Mouse (Mus musculus): ENCODE data around the gene Pnmal1. TPM values are rescaled to one million over a fixed set of nuclear protein-coding genes. Genes with fewer than 3 reads are reported as not detected.

Gene Pnmal1
- total RNA-seq, 2 experiments from 2014 or later, result not detected

DNA sequence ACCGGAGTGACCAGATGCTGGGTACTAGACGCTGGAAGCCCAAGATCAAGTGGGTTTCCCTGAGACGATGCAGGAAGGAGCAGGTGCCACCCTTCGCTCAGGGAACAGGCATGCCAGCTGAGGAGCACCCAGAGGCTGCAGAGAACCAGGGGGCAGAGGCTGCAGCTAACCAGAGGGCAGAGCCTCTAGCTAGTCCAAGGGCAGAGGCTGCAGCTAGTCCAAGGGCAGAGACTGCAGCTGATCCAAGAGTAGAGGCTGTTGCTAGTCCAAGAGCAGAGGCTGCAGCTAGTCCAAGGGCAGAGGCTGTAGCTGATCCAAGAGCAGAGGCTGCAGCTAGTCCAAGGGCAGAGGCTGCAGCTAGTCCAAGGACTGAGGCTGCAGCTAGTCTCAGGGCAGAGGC lies 35.9 kb downstream of the Pnmal1 start:
- no peak for DNase-seq

DNA sequence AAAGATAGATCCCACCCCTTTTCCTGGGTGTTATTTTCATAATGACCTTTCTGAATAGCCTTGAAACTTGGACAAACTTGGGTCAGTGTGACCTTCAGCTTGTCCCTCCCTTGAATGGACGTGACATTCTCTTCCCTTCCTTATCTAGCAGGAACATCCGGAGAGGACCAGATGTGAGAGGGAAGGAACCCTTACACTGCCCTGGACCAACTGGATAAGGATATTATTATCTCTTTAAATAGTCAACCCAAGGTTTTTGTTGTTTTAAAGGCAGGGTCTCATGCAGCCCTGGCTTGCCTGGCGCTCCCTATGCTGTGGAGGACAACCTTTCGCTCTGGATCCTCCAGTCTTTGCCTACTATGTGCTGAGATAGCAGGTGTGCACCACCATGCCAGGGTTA lies 39.8 kb downstream of the Pnmal1 start:
- no peak for DNase-seq

DNA sequence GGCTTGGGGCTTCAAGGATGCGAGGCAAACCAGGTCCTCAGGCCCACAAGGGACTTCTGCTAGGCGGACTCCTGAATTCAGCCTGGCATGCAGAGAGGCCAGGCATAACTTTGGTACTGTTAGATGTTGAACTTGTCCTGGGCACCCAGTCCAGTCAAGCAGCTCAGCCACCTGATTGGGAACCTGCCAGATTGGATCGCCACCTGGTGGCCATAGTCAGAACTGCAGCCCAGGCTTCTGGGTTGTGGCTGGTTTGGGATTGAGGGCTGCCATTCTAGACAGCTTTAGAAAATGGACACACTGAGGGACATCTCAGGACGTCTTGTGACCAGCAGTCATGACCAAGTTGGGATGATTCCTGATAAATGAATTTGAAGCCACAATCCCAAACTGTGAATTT lies 40.2 kb downstream of the Pnmal1 start:
- DNase-seq, result peak; percentile 95

DNA sequence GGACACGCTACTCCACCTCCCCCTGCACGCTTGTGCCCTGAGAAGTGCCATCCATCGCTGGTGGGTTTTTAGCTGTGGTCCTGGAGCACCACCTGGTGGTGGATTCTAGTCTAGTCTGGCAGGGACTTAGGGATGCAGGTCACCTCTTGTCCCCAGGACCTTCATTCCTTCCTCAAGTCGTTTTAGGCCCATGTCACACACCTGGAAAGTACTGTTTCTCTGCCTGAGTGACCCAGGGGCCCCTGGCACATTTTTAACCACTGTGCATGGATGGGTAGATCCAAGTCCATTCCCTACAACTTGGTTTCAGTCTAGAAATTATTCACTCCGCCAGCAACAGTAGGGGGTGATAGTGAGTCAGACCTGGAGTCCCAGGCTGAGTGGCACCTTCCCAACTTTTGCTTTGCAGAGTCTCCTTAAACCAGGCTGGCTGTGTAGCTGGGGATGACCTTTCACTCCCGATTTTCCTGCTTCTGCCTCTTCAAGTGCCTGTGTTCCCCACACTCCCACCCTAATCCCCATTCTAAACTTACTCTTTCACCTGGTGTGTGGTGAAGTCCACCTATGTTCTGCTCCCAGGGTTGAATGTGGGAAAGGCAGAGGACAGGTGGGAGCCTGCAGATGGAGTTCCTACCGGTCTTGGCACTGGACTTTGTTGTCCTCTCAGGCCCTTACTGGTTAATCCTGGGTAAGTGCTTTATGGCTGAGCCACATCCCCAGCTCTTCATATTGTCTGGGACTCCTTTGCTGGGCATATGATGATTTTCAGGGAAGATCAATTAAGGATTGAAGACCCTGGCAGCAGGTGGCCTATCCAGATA lies 43.1 kb downstream of the Pnmal1 start:
- peak; percentile 90 for DNase-seq

DNA sequence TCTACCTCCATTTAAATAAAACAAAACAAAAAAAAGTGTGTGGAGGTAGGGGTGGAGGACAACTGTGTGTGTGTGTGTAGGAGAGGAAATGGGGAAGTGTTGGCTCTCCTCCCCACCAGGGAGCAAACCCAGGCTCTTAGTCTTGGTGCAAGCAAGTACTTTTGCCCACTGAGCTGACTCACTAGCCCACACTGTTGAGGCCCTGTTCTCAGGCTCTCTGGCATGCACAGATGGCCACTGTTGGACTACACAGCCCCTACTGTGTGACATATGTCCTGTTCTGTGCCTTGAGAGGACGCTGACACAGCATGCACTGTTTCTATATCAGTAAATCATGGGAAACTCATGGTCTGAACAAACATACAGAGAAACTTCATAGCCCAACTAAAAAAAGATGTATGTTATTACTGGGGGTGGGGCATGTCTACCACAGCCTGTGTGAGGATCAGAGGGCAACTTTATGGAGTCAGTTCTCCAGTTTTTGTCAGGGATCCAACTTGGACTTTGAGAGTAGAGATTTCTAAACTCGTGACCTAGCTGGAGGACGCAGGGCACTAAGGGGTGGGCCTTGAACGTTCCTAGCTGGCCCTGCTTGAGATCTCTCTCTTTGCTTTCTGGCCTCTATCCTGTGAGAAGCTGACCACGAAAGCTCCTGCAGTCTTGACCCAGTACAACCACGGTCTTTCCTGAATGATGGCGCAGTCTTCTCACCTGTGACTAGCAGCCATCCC lies 43.9 kb downstream of the Pnmal1 start:
- no peak for DNase-seq

DNA sequence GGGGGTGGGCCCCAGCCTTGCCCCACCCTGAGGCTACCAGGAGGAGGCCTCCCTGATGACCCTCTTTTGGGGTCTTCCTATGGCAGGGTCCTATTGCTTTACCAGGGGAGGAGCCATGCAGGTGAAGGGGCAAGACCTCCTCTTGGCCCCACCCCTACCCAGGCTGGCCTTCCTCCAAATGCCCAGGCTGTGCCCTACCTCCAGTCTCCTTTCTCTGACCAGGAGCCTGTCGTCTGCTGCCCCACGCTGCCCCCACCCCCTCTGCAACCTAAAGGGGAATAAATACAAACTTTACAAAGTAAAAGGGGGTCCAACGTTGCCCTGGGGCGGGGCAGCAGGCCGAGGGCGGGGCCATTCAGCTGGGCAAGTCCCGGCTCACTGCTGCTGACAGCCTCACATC lies 45.2 kb downstream of the Pnmal1 start:
- DNase-seq, result no peak

DNA sequence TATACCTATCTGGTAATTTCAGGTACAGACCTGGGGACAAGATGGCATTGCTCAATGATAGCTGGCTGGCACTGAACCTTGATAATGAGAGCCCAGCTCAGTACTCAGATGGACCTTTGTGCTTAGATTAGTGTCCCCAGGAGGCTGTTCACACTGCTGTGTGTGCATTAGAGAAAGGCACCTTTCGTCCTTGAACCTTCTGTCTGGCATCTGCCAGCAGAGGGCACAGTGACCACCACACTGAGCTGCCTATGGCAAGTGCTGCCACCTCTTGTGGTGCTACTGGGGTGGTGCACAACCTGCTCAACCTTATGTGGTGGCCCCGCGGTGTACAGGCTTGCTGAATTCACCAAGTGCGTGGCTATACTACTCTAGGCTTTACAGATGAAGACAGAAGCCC lies 47.8 kb downstream of the Pnmal1 start:
- DNase-seq, result peak; percentile 52

DNA sequence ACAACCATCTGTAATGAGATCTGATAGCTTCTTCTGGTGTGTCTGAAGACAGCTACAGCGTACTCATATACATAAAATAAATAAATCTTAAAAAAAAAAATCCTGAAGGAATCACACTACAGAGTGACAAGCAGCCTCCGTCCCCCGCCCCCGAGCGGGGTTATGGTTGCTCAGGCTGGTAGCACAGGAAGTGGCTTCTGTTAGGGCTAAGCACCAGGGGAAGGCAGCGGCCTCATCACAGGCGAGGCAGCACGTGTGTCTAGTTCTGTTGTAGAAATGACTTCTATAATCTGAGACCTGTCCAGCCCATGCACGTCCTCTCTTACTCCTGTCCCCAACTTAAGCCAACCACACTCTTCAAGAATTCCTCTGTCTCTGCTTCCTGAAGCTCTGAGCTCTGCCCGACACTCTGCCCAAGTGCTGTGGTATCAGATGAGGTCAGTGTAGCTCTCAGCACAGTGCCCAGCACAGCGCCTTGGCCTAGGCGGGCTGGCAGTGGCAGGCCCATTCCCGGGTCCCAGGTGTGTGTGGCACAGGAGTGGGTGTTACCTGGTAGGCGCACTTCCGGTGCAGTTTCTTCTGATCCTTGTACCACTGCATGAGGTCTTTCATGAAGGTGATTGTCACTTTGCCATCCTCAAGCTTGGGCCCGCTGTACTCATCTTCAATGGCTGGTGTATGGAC lies 50.0 kb downstream of the Pnmal1 start:
- no peak for DNase-seq

DNA sequence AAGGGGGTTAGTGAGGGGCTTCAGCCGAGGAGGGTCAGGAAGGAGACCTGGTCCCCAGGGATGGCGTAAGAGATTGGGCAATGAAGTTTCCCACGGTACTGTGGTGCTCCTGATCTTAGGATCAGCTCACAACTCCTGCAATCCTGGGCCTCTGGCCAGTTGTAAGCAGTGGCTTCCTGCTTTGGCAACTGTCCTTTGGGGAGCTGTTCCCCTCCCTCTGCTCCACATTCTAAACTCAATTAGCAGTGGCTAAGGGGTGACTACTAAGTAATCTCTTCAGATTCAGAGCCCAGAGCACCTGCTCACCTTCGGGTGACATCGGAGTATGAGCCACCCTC lies 50.5 kb downstream of the Pnmal1 start:
- no peak for DNase-seq

DNA sequence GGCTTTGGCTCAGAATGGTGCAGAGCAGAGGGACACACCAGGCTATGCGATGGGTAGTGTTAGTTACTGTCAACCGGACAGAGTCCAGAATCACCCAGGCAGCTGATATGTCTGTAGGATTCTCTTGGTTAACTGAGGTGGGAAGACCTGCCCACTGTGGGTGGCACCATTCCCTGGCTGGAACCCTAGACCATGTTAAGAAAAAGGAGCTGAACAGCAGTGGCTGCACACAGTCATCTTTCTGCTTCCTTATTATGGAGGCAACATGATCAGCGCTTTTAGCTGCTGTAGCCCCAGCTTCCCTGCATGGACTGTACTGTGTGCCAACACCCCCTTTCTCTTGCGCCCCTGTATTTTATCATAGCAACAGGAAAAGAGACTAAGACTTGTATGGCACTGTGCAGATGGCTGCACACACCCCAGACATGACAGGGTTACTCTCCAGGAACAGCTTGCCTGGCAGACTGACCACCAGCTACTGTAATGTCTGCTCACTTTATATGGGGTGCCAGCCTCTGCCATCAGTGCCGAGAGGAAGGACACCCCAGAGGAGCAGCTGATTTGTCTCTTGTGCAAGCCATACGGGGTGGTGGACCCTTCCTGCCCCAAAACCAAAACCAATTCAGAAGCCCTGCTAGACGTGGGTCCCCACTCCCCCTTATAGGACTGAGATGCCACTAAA lies 52.6 kb downstream of the Pnmal1 start:
- DNase-seq, result no peak

Other genes with a start within 250 kb of the Pnmal1 start
- not detected for gene Ceacam9, start 237.8 kb upstream of the Pnmal1 start, total RNA-seq (2021)
- gene Ap2s1, start 221.3 kb upstream of the Pnmal1 start, total RNA-seq (2021), result 100 to 1,000 TPM; 127 to 129 TPM
- 10 to 100 TPM; 28.4 to 28.7 TPM for gene Slc1a5, start 178.3 kb upstream of the Pnmal1 start, total RNA-seq (2021)
- gene Strn4, start 143.8 kb upstream of the Pnmal1 start, total RNA-seq (2021), result 10 to 100 TPM; 87.0 to 99.9 TPM
- gene Fkrp, start 142.9 kb upstream of the Pnmal1 start, total RNA-seq (2021), result 10 to 100 TPM; 45.0 to 49.2 TPM
- 10 to 100 TPM; 23.0 to 23.4 TPM for gene Prkd2, start 116.8 kb upstream of the Pnmal1 start, total RNA-seq (2021)
- 10 to 100 TPM; 45.2 to 48.6 TPM for gene Dact3, start 84.4 kb upstream of the Pnmal1 start, total RNA-seq (2021)
- gene Gng8, start 67.9 kb upstream of the Pnmal1 start, total RNA-seq (2021), result 1 to 10 TPM; 1.4 to 1.8 TPM
- gene Ptgir, start 53.2 kb upstream of the Pnmal1 start, total RNA-seq (2021), result 1 to 10 TPM; 1.9 to 2.7 TPM
- 100 to 1,000 TPM; 309 to 310 TPM for gene Calm3, start 35.6 kb upstream of the Pnmal1 start, total RNA-seq (2021)
- gene Pnmal2, start 15.0 kb upstream of the Pnmal1 start, total RNA-seq (2021), result 1 to 10 TPM; 6.3 to 7.3 TPM
- gene Gm42372, start 23.4 kb downstream of the Pnmal1 start, total RNA-seq (2021), result under 1 TPM in 1 of 2 experiments, not detected in 1; 0.05 TPM
- 10 to 100 TPM; 22.0 to 24.5 TPM for gene Ccdc8, start 33.0 kb downstream of the Pnmal1 start, total RNA-seq (2021)
- gene Ppp5c, start 68.2 kb downstream of the Pnmal1 start, total RNA-seq (2021), result 100 to 1,000 TPM; 109 TPM
- 1 to 10 TPM; 3.1 to 3.8 TPM for gene Hif3a, start 102.7 kb downstream of the Pnmal1 start, total RNA-seq (2021)
- gene Psg16, start 114.4 kb downstream of the Pnmal1 start, total RNA-seq (2021), result under 1 TPM; 0.10 to 0.20 TPM
- gene Ceacam3, start 190.6 kb downstream of the Pnmal1 start, total RNA-seq (2021), result not detected
- gene Psg29, start 243.8 kb downstream of the Pnmal1 start, total RNA-seq (2021), result not detected

Measured in heart, postnatal 4 days (tissue).